Mouse (Mus musculus) lung, adult 2 months (tissue): Measurements from ENCODE around the gene 1700092M07Rik.

Source experiments
- CTCF ChIP-seq: fragments of 200-500 bp; IDR thresholded peaks from 2 replicates; pipeline ENCODE4 v1.5.1; 2011; ENCODE audit warnings: mild to moderate bottlenecking, low read length, control low read depth; ENCODE audit not compliant: insufficient read depth
- POLR2A ChIP-seq: fragments of 200-500 bp; IDR thresholded peaks from 2 replicates; pipeline ENCODE4 v1.6.1; 2011; ENCODE audit warnings: low read depth, mild to moderate bottlenecking, control low read depth, low read length, borderline replicate concordance; ENCODE audit errors: extremely low read depth

DNA sequence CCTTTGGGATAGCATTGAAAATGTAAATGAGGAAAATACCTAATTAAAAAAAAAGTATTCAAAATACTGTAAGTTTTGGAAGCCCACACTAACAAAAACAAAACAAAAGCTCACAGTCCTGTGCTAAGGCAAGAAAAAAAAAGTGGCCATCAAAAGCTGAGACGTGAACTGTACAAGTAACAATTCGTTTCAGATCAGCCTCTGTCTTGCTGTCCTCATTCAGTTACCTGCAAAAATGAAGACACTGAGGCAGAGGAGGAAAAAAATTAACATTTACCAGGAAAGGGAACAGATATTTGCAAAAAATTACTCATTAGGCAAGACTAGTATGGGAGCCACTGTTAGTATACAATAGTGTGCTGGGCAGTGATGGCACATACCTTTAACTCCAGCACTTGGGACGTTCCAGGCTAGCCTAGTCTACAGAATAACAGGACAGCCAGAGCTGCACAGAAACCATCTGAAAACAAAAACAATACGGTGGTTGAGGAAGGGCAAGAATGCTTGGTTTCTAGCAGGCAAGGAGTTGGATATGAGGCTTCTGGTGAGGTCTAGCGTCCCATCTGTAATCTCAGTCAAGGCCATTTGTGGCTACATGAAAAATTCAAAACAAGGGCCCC is 12.9 kb upstream of the 1700092M07Rik start:
- TF ChIP-seq CTCF (no peak), POLR2A (no peak)
